Mouse (Mus musculus): ENCODE measurements around the gene Bloc1s4. TPM values are rescaled to one million over a fixed set of nuclear protein-coding genes. Genes with fewer than 3 reads are reported as not detected.
"Not testable (repeated sequence)": the region's sequence is repeated elsewhere in the genome, so short reads cannot be mapped to it uniquely, and the experiment has no call there.

Bloc1s4 gene
- total RNA-seq (2021) (10 to 100 TPM; 11.1 to 13.5 TPM), polyA plus RNA-seq (2012; rRNA removed) (8.8 and 9.7 TPM in 2 replicates)
- long read RNA-seq, transcript Bloc1s4-201 (1 exons, 1,273 nt): major isoform, 9 of 9 reads
- long read RNA-seq, partial matches to known transcripts: 0 of 9 reads
- long read RNA-seq, other reads (novel, unspliced or antisense): 0 of 9 reads

GRCm38 (mm10) chr5:36748536-36749061, at the start of gene Bloc1s4:
Gene Bloc1s4, minus strand, starts transcription at chr5:36748650.
- DNase-seq: peak; percentile 92 to 94
- peak within 1 kb of the TSS; percentile 47 for H3K27ac ChIP-seq
- intact Hi-C loops (cut with DNase I): no loop called here

GRCm38 (mm10) chr5:36797291-36797690, 48.8 kb upstream of the Bloc1s4 start:
- H3K27ac ChIP-seq: no peak overlapping the region
- no peak for TF ChIP-seq EP300 (IDR thresholded peaks at IDR 0.05; ENCODE audit: insufficient read depth, low read depth, low read length)
- TF ChIP-seq POLR2A (IDR thresholded peaks at IDR 0.05; ENCODE audit: insufficient read depth, low read depth, low read length): no peak
- TF ChIP-seq CTCF (IDR thresholded peaks at IDR 0.05): no peak
- intact Hi-C loops (cut with DNase I): loop anchor here (2.0 kb wide), 1 partner anchor 214 kb away; no protein-coding TSS in a partner anchor
- H3K9ac ChIP-seq (ENCODE audit: low read depth, low read length): no peak overlapping the region
- peaks cover 5% of the 10 kb centered on the region for H3K4me1 ChIP-seq (ENCODE audit: control insufficient read depth, insufficient read depth, low read length)
- H3K27me3 ChIP-seq (ENCODE audit: control insufficient read depth, insufficient read depth, low read length): no peaks in the 10 kb centered on the region
- no peak for DNase-seq
- no peak overlapping the region for H3K4me3 ChIP-seq
- H3K36me3 ChIP-seq (ENCODE audit: control insufficient read depth, insufficient read depth, low read length): peaks cover 6% of the 10 kb centered on the region
- 71% methylated on average over 8 of the region's 8 CpGs for WGBS
- H3K79me2 ChIP-seq (replicated peaks; ENCODE audit: control insufficient read depth, insufficient read depth, low read length): no peaks in the 10 kb centered on the region

More at GRCm38 (mm10) chr5:36748536-36749061, at the start of gene Bloc1s4:
- Histone ChIP-seq H3K79me2 (replicated peaks; ENCODE audit: control insufficient read depth, insufficient read depth, low read length) (no peaks in the 10 kb centered on the region; the same call in 1 of the 2 replicates), H3K36me3 (ENCODE audit: control insufficient read depth, insufficient read depth, low read length) (no peaks in the 10 kb centered on the region), H3K9ac (ENCODE audit: low read depth, low read length) (peak within 1 kb of the TSS; percentile 92), H3K27me3 (ENCODE audit: control insufficient read depth, insufficient read depth, low read length) (no peaks in the 10 kb centered on the region), H3K4me3 (peak within 1 kb of the TSS; percentile 65), H3K4me1 (ENCODE audit: control insufficient read depth, insufficient read depth, low read length) (peaks cover 3% of the 10 kb centered on the region)
- 3% methylated on average over 31 of the region's 31 CpGs for WGBS
- TF ChIP-seq EP300 (IDR thresholded peaks at IDR 0.05; ENCODE audit: insufficient read depth, low read depth, low read length) (peak; percentile 63; the same call in 1 of the 2 replicates), CTCF (IDR thresholded peaks at IDR 0.05) (no peak), POLR2A (IDR thresholded peaks at IDR 0.05; ENCODE audit: insufficient read depth, low read depth, low read length) (peak; percentile 84)

GRCm38 (mm10) chr5:36796296-36797014, 48.0 kb upstream of the Bloc1s4 start, which contains the start of gene Mrfap1:
Gene Mrfap1, minus strand, starts transcription at chr5:36796772.
- peak; percentile 88 for TF ChIP-seq POLR2A (IDR thresholded peaks at IDR 0.05; ENCODE audit: insufficient read depth, low read depth, low read length)
- H3K4me3 ChIP-seq: peak within 1 kb of the TSS; percentile 77
- not testable (repeated sequence) for H3K4me1 ChIP-seq (ENCODE audit: control insufficient read depth, insufficient read depth, low read length); H3K36me3 ChIP-seq (ENCODE audit: control insufficient read depth, insufficient read depth, low read length); H3K27me3 ChIP-seq (ENCODE audit: control insufficient read depth, insufficient read depth, low read length); H3K79me2 ChIP-seq (replicated peaks; ENCODE audit: control insufficient read depth, insufficient read depth, low read length)
- intact Hi-C loops (cut with DNase I): loop anchor here (2.0 kb wide), 1 partner anchor 214 kb away; no protein-coding TSS in a partner anchor
- H3K9ac ChIP-seq (ENCODE audit: low read depth, low read length): peak within 1 kb of the TSS; percentile 82
- under 1% methylated on average over 90 of the region's 90 CpGs for WGBS
- peak within 1 kb of the TSS; percentile 90 for H3K27ac ChIP-seq
- peak; percentile 95 to 98 for DNase-seq

GRCm38 (mm10) chr5:36795647-36796295, 47.3 kb upstream of the Bloc1s4 start:
- H3K79me2 ChIP-seq (replicated peaks; ENCODE audit: control insufficient read depth, insufficient read depth, low read length); H3K27me3 ChIP-seq (ENCODE audit: control insufficient read depth, insufficient read depth, low read length); H3K36me3 ChIP-seq (ENCODE audit: control insufficient read depth, insufficient read depth, low read length); H3K4me1 ChIP-seq (ENCODE audit: control insufficient read depth, insufficient read depth, low read length): not testable (repeated sequence)
- intact Hi-C loops (cut with DNase I): loop anchor here (2.0 kb wide), 1 partner anchor 213 kb away; no protein-coding TSS in a partner anchor
- Histone ChIP-seq H3K4me3 (peak overlapping the region; percentile 77), H3K9ac (ENCODE audit: low read depth, low read length) (peak overlapping the region; percentile 82), H3K27ac (peak overlapping the region; percentile 90)
- 0 out of 2 replicates have a peak, but pooled peaks have one; percentile 19 for TF ChIP-seq CTCF (IDR thresholded peaks at IDR 0.05)
- peak; percentile 79 to 81 for DNase-seq
- WGBS: 5% methylated on average over 37 of the region's 37 CpGs

- Histone ChIP-seq H3K79me2 (replicated peaks; ENCODE audit: control insufficient read depth, insufficient read depth, low read length) (no peaks in the 10 kb centered on the region), H3K4me1 (ENCODE audit: control insufficient read depth, insufficient read depth, low read length) (peaks cover 5% of the 10 kb centered on the region), H3K36me3 (ENCODE audit: control insufficient read depth, insufficient read depth, low read length) (peaks cover 6% of the 10 kb centered on the region), H3K27me3 (ENCODE audit: control insufficient read depth, insufficient read depth, low read length) (no peaks in the 10 kb centered on the region), H3K27ac (no peak overlapping the region), H3K9ac (ENCODE audit: low read depth, low read length) (no peak overlapping the region), H3K4me3 (no peak overlapping the region)
- no peak for DNase-seq
- WGBS: 57% methylated on average over 9 of the region's 9 CpGs
- intact Hi-C loops (cut with DNase I): loop anchor here (5.0 kb wide), 1 partner anchor 40 kb away; no protein-coding TSS in a partner anchor
- TF ChIP-seq CTCF (IDR thresholded peaks at IDR 0.05): no peak
- TF ChIP-seq EP300 (IDR thresholded peaks at IDR 0.05; ENCODE audit: insufficient read depth, low read depth, low read length): no peak
- no peak for TF ChIP-seq POLR2A (IDR thresholded peaks at IDR 0.05; ENCODE audit: insufficient read depth, low read depth, low read length)
These were observed 43.4 kb upstream of the Bloc1s4 start for GRCm38 (mm10) chr5:36791861-36792260.

Measured in heart, adult 2 months (tissue).